Mouse (Mus musculus): ENCODE results near the gene Ap2a2. TPM values are rescaled to one million over a fixed set of nuclear protein-coding genes. Genes with fewer than 3 reads are reported as not detected.

Ap2a2 gene
- 10 to 100 TPM; 48.9 to 56.1 TPM for total RNA-seq (2021)

DNA sequence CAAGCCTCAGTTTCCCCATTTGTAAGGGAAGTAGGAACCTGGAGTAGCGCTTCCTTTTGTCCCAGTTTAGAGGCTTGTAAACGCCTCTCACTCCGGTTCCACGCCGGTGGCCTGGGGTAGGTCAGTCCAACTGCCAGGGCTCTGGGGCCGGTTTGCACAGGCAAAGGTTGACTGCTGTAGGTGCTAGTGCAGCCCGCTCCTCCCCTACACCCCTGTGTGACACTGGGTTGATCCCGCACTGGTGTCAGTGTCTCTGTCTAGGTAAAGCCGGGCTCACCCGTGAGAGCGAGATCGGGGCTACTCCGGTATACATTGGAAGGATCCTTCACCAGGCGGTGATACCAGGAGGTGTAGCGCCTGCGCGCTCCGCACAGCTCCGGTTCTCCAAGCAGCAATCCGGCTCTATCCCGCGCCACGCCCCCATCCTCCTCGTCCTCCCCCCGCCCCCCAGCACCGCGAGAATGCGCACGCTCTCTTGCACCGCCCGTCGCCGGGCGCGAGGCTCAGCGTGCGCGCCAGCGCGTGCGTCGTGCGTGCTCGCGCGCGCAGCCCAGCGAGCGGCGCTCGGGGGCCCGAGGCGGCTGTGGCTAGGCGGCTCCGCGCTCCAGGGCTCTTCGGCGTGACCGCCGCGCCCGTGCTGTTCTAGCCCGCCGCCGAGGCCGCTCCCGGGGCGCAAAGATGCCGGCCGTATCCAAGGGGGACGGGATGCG is at the start of gene Ap2a2:
Gene Ap2a2, plus strand, starts transcription at position 492 of the 710 bp plus-strand sequence.
- peak; percentile 85 for DNase-seq (ENCODE audit: low spot score)
- intact Hi-C loops (cut with DNase I): loop anchor here (1.0 kb wide), 1 partner anchor 22 kb away; no protein-coding TSS in a partner anchor

- intact Hi-C loops (cut with DNase I): no loop called here
- DNase-seq (ENCODE audit: low spot score): no peak
Observed at GRCm38 (mm10) chr7:141517638-141518037, 44.3 kb upstream of the Ap2a2 start.

GRCm38 (mm10) chr7:141518296-141518695 is 43.7 kb upstream of the Ap2a2 start:
- intact Hi-C loops (cut with DNase I): no loop called here
- DNase-seq (ENCODE audit: low spot score): no peak

- intact Hi-C loops (cut with DNase I): no loop called here
- DNase-seq (ENCODE audit: low spot score): no peak
Observed at GRCm38 (mm10) chr7:141518926-141519325, 43.0 kb upstream of the Ap2a2 start.

GRCm38 (mm10) chr7:141519795-141520194 is 42.2 kb upstream of the Ap2a2 start:
- intact Hi-C loops (cut with DNase I): loop anchor here (5.0 kb wide), 1 partner anchor 252 kb away; the partner anchor contains the start of gene Irf7
- DNase-seq (ENCODE audit: low spot score): no peak

DNA sequence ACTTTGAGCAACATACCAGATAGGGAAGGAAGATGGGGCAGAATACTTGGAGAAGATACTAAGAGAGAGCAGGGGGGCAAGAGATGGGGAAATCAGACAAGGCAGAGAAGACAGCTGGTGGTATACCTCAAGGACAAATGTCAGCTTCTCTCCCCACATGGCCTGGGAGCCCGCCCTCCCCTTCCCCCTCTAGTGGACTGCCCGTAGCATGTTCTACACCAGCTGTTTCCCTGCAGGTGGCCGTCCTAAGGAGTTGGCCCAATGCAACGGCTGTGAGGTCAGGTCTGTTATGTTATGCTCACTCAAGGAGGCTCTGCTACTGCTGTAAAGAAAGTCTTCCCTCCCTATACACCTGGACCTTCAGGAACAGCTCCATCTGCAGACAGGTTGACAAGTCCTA is 39.0 kb upstream of the Ap2a2 start:
- intact Hi-C loops (cut with DNase I): loop anchor here (5.0 kb wide), 1 partner anchor 256 kb away; the partner anchor contains the start of gene Irf7
- no peak for DNase-seq (ENCODE audit: low spot score)

DNA sequence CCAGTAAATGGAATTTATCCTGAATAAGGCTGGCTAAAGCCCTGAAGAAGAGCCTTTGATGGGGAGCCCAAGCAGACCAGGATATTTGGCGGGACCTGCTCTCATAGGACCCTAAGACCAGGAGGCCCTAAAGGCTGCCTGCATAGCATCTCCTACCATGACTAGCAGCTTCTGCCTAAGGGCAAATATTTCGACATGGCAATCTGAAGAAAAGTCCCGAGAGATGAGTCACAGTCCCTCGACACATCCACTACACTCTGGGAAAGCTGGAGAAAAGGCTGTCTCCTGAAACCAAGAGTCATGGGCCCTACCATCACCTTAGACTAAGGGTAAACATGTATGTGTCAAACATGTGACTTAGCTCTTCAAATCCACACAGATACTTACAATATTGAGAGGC is 37.7 kb upstream of the Ap2a2 start:
- DNase-seq (ENCODE audit: low spot score): no peak
- intact Hi-C loops (cut with DNase I): loop anchor here (2.0 to 5.0 kb wide), 2 partner anchors 115 to 257 kb away; partner anchors contain the start of gene Irf7

DNA sequence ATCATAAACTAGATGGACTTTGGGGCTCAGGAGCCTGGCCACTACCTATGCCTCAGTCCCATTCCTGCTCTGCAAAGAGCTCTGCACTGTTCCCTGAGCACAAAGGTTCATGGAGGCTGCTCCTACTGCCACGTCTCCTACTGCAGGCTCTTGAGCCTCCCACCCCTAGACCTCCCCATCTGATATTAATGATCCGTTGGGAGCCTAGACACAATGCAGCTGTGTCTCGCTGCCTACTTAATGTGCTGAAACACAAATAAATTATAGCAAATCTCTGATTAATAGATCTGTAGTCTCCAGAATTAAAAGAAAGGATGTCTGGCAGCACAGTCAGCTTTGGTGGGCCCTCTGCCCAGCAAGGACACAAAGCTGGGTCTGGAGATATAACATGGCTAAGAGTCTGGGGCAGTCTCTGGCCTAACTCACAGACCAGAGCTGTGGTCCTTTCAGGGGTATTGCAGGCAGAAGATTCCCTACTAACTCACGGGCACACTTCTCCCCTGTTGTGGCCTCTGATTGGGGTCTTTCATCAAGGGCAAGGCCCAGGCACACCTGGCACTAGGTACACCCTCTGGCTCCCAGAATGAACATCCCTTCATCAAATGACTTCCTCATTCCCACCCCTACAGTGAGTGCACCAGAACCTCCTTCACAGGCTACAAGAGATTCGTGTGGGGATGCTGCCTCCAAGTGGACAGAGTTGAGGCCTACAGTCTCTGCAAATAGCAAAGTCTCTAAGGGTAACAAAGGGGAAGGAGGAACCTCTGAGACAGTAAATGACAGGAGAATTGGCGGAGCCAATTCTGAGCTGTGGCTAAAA is 37.0 kb upstream of the Ap2a2 start:
- intact Hi-C loops (cut with DNase I): loop anchor here (2.0 to 5.0 kb wide), 2 partner anchors 116 to 258 kb away; partner anchors contain the start of gene Irf7
- DNase-seq (ENCODE audit: low spot score): peak; percentile 58

DNA sequence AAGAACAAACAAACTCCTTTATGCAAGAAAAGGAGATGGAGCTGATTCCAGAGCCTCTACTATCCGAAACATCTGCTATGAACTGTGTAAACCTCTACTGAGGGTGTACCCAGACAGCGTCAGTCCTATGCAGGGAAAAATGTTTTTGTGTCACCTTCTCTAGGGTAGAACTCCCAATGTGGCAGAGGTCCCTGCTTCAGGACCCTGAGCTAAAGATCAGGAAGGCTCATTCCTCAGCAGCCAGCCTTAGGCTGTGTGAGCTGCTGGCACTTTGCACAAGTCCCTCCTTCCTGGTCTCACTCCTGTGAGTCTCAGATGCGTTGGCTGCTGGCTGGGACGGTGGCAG is 36.4 kb upstream of the Ap2a2 start:
- intact Hi-C loops (cut with DNase I): loop anchor here (2.0 kb wide), 1 partner anchor 117 kb away; no protein-coding TSS in a partner anchor
- no peak for DNase-seq (ENCODE audit: low spot score)

- intact Hi-C loops (cut with DNase I): no loop called here
- DNase-seq (ENCODE audit: low spot score): no peak
Observed at GRCm38 (mm10) chr7:141535570-141535969, 26.4 kb upstream of the Ap2a2 start.

DNA sequence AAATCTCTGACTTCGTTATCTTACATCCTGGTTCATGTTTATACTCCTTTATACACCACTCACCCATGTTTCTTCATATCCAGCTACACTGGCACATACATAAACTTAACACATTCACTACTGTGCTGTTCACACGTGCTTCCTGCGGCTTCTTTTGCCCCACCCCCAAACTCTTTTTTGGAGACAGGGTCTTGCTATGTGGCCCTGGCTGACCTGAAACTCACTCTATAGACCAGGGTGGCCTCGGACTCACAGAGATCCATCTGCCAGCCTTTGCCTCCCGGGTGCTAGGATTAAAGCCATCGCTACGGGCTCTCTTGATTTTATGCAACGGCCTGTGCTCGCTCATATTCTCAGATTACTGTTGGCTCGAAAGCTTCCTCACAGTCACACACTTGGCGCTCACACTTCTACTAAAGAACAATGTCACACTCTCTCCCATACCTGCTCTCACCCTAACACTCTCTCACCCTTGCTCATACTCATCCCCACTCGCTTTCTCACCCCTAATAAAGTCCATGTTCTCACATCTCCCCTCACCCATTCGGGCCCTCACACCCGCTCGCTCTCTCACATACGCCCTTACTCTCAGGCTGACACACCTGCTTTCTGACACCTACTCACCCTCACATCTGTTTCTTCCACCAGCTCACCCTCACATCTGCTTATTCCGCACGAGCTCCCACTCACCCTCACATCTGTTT is 23.0 kb upstream of the Ap2a2 start:
- no peak for DNase-seq (ENCODE audit: low spot score)
- intact Hi-C loops (cut with DNase I): no loop called here

GRCm38 (mm10) chr7:141539556-141540311 is 22.2 kb upstream of the Ap2a2 start, which contains the start of gene Chid1:
Chid1 (minus strand) TSS chr7:141539857.
- DNase-seq (ENCODE audit: low spot score): peak; percentile 96
- intact Hi-C loops (cut with DNase I): loop anchor here (1.0 to 5.0 kb wide), 2 partner anchors 22 to 73 kb away; no protein-coding TSS in a partner anchor

GRCm38 (mm10) chr7:141540312-141541081 is 21.5 kb upstream of the Ap2a2 start:
- DNase-seq (ENCODE audit: low spot score): peak; percentile 71
- intact Hi-C loops (cut with DNase I): loop anchor here (1.0 to 5.0 kb wide), 2 partner anchors 21 to 72 kb away; no protein-coding TSS in a partner anchor

DNA sequence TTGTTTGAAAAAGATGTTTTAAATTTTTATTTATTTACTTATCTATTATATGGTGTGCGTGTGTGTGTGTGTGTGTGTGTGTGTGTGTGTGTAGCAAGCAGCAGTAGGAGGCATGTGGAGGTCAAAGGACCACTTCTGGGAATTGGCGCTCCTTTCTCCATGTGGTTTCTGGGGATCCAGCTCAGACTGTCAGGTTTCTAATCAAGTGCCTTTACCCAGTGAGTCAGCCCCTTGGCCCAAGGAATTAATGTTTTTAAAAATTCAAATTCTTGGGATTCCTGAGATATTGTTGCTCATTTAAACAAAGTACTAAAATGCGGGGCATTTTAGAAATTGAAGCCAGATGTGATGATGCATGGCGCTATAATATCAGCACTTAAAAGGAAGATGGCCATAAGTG is 20.3 kb upstream of the Ap2a2 start:
- no peak for DNase-seq (ENCODE audit: low spot score)
- intact Hi-C loops (cut with DNase I): loop anchor here (5.0 kb wide), 1 partner anchor 71 kb away; no protein-coding TSS in a partner anchor

- intact Hi-C loops (cut with DNase I): loop anchor here (5.0 kb wide), 1 partner anchor 70 kb away; no protein-coding TSS in a partner anchor
- no peak for DNase-seq (ENCODE audit: low spot score)
Observed at GRCm38 (mm10) chr7:141542588-141542987, 19.4 kb upstream of the Ap2a2 start.

DNA sequence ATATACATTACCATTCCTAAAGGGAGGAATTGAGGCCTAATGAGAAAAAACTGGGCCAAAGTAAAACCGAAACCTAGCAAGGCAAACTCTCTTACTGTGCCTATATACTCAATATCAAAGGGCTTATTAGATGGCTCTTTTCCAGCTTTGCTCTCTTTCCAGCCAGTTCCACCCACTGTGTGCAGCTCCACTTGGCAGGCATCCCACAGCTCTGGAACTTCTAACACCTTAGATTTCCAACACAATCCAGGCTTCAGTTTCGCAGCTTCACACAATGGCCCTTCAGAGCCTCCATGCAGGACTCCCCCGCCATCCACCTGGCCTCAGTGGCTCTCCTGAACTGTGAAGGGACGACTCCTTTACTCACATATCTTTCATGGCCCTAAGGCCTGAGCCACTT is 17.3 kb upstream of the Ap2a2 start:
- intact Hi-C loops (cut with DNase I): loop anchor here (5.0 kb wide), 1 partner anchor 68 kb away; no protein-coding TSS in a partner anchor
- DNase-seq (ENCODE audit: low spot score): no peak

DNA sequence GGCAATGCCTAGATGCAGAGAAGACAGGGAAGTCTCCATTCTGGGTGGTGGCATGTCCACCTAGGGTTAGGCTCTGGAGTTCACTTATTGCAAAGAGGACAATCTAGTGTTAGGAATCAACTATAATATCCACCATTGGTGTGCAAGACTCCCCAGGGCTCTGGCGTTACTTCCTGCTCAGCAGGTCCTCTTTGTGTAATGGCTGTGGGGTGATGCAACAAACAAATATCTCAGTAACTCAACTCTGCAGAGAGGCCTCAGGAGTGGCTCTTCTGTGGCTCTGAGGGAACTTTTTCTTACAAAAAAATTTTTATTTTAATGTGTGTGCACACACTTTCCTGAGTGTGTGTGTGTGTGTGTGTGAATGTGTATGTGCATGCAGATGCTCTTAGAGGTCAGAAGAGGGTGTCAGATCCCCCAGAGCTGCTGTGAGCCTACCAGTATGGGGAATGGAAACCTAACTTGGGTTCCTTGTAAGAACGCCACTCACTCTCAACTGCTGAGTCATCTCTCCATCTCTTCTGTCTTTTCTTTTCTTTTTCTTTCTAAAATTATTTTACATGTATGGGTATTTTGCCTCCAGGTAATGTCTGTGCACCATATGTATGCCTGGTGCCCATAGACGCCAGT is 12.4 kb upstream of the Ap2a2 start:
- intact Hi-C loops (cut with DNase I): no loop called here

GRCm38 (mm10) chr7:141550464-141550863 is 11.5 kb upstream of the Ap2a2 start:
- intact Hi-C loops (cut with DNase I): no loop called here
- DNase-seq (ENCODE audit: low spot score): no peak

More for the DNA sequence above, 12.4 kb upstream of the Ap2a2 start:
- no peak for DNase-seq (ENCODE audit: low spot score)

Data from heart, postnatal 25 days (tissue).